Mouse (Mus musculus) liver, adult 2 months (tissue): ENCODE results near the gene Teddm1b. TPM values are rescaled to one million over a fixed set of nuclear protein-coding genes. Genes with fewer than 3 reads are reported as not detected.

Experiments used
- DNase-seq: peaks from one replicate; pipeline ENCODE4 v3.0.0-alpha.2; 2011; ENCODE audit warnings: low read depth, low spot score; ENCODE audit errors: extremely low read depth
- H3K27ac ChIP-seq: fragments of 200-500 bp; replicated peaks from 2 replicates; pipeline ENCODE4 v1.5.1; 2012; ENCODE audit warnings: low read depth, mild to moderate bottlenecking, control low read depth, inconsistent platforms, low read length; ENCODE audit not compliant: insufficient read depth
- H3K27me3 ChIP-seq: fragments of 200-500 bp; 2 replicates; pipeline ENCODE4 v1.6.1; 2012; ENCODE audit warnings: mild to moderate bottlenecking, moderate library complexity, low read length, inconsistent platforms; ENCODE audit not compliant: control insufficient read depth, insufficient read depth
- H3K36me3 ChIP-seq: fragments of 200-500 bp; 2 replicates; pipeline ENCODE4 v1.6.1; 2012; ENCODE audit warnings: low read length, inconsistent platforms; ENCODE audit not compliant: control insufficient read depth, insufficient read depth
- H3K4me1 ChIP-seq: fragments of 200-500 bp; 2 replicates; pipeline ENCODE4 v1.6.1; 2011; ENCODE audit warnings: low read length; ENCODE audit not compliant: control insufficient read depth, insufficient read depth
- H3K4me3 ChIP-seq: fragments of 200-500 bp; 2 replicates; pipeline ENCODE4 v1.5.1; 2011; ENCODE audit warnings: low read depth, mild to moderate bottlenecking, control low read depth, low read length, moderate library complexity; ENCODE audit not compliant: insufficient read depth
- H3K79me2 ChIP-seq: fragments of 200-500 bp; 2 replicates; pipeline ENCODE4 v1.6.1; 2012; ENCODE audit warnings: inconsistent platforms, mild to moderate bottlenecking, low read length, moderate library complexity; ENCODE audit not compliant: control insufficient read depth, insufficient read depth
- H3K9ac ChIP-seq: fragments of 200-500 bp; 2 replicates; pipeline ENCODE4 v1.6.1; 2012; ENCODE audit warnings: low read depth, mild to moderate bottlenecking, control low read depth, inconsistent platforms, low read length
- CTCF ChIP-seq: fragments of 200-500 bp; IDR thresholded peaks from 2 replicates; pipeline ENCODE4 v1.5.1; 2011; ENCODE audit warnings: low read depth, low read length, control low read depth
- POLR2A ChIP-seq: fragments of 200-500 bp; IDR thresholded peaks from 2 replicates; pipeline ENCODE4 v1.6.1; 2011; ENCODE audit warnings: low read length, control low read depth; ENCODE audit not compliant: insufficient read depth; ENCODE audit errors: extremely low read depth
- WGBS: fragments of 180-500 bp; shearing (Covaris S2); methylation state at CpG from one replicate; pipeline ENCODE4 v1.1.7; 2018; 5-methylcytosine and 5-hydroxymethylcytosine counted together
- polyA plus RNA-seq: library from polyadenylated mRNA; depleted of rRNA; stranded (reverse); fragments of >200 nt; gene quantifications from 2 replicates; pipeline ENCODE4 v1.2.3, GENCODE M21; 2012; rRNA removed
- total RNA-seq: library from RNA; depleted of rRNA; stranded (reverse); fragments of >200 nt; gene quantifications from 2 replicates; pipeline ENCODE4 v1.2.3, GENCODE M21; 2014; rRNA removed

The Teddm1b gene
- total and polyA plus RNA-seq, 2 experiments = 0.09 to 0.10 TPM

DNA sequence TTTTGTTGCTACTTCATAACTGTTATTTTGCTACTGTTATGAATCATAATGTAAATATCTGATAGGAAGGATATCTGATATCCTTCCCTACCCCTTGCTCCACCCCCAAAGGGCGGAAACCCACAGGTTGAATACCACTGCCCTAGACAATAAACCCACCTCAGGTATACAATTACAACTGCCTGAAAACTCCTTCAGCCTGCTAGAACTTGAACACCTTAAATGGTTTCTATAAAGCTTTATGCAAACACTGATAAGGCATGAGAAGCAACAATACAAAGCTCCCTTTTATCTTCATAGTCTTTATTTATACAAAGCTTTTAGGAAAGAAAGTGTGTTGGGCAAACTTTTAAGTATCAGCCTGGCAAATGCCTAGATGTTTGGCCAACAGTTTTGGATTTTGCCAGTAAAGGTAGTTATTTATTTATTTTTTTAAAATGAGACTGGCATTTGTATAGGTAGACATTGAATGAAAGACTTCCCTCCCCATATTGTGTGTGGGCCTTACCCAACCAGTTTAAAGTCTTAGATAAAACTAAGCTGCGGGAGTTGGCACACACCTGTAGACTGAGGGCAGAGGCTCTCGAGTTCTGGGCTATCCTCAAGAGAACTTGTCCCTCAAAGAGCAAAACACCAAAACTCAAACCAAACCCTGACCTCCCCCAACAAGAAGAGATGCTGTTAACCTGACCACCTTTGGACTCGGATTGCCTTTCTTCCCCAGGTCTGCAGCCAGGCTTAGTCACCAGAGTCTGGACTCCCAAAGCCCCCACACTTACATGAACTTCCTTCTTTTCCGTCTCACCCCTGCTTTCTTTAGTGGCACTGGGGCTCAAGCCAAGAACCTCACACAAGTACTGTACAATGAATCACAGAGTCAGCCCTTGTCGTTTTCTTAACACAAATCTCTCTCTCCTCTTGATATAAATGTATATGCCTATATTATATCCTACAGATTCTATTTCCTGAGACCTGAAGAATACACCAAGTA is 50.5 kb downstream of the Teddm1b start:
- TF ChIP-seq POLR2A (no peak), CTCF (no peak)
- Histone ChIP-seq H3K36me3 (no peaks in the 10 kb centered on the region), H3K9ac (no peak overlapping the region), H3K27me3 (no peaks in the 10 kb centered on the region), H3K27ac (no peak overlapping the region), H3K4me3 (no peak overlapping the region), H3K4me1 (no peaks in the 10 kb centered on the region), H3K79me2 (no peaks in the 10 kb centered on the region)
- 92% methylated on average over 6 of the region's 6 CpGs for WGBS
- no peak for DNase-seq

Other genes with a start within 250 kb of the Teddm1b start
- 0.07 and 0.09 TPM in 2 replicates for gene Rgs8, start 221.3 kb upstream of the Teddm1b start, total RNA-seq
- gene Rgs8, start 221.3 kb upstream of the Teddm1b start, polyA plus RNA-seq = not detected in 2 replicates
- gene Rgs16, start 134.0 kb upstream of the Teddm1b start, total RNA-seq = 38.2 and 125 TPM in 2 replicates
- gene Rgs16, start 134.0 kb upstream of the Teddm1b start, polyA plus RNA-seq = 1.6 and 3.9 TPM in 2 replicates
- gene Rnasel, start 124.9 kb upstream of the Teddm1b start, total RNA-seq = 3.7 and 5.1 TPM in 2 replicates
- gene Rnasel, start 124.9 kb upstream of the Teddm1b start, polyA plus RNA-seq = 0.57 and 0.72 TPM in 2 replicates
- gene Rgsl1, start 30.2 kb upstream of the Teddm1b start, total RNA-seq = 0.09 TPM in 1 of 2 replicates, not detected in the other
- not detected in 2 replicates for gene Rgsl1, start 30.2 kb upstream of the Teddm1b start, polyA plus RNA-seq
- not detected in 2 replicates for gene Teddm1a, start 17.4 kb downstream of the Teddm1b start, total RNA-seq
- gene Teddm1a, start 17.4 kb downstream of the Teddm1b start, polyA plus RNA-seq = not detected in 2 replicates
- 370 and 719 TPM in 2 replicates for gene Glul, start 25.6 kb downstream of the Teddm1b start, total RNA-seq
- 620 and 776 TPM in 2 replicates for gene Glul, start 25.6 kb downstream of the Teddm1b start, polyA plus RNA-seq
- gene Teddm2, start 25.9 kb downstream of the Teddm1b start, total RNA-seq = 0.20 and 0.83 TPM in 2 replicates
- gene Teddm2, start 25.9 kb downstream of the Teddm1b start, polyA plus RNA-seq = 0.37 and 0.80 TPM in 2 replicates